Comparison of ENCODE assay signal across 26 mouse cellular contexts in the genomic region with DNA sequence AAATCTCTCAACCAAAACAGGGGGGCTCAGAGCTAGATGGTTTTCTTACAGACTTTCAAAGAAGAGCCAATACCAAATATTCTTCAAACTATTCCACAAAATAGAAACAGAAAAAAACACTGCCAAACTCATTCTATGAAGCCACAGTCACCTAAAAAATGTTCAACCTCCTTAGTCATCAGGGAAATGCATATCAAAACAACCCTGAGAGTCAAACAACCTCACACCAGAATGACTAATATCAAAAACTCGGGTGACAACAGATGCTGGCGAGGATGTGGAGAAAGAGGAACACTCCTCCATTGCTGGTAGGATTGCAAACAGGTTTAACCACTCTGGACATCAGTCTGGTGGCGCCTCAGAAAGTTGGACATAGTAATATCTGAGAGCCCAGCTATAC.
"Had no signal": no experiment of that assay in that cellular context is flagged by ENCODE, and none has a peak within 500 bp of the region (broad histone marks: within the 10 kb centered on the region; RNA-seq: fewer than 3 reads in every experiment).

No protein-coding gene starts in this region.

- H3K4me1 ChIP-seq: heart, embryonic 13.5 days; heart, embryonic 15.5 days; hindbrain, embryonic 13.5 days; hindbrain, embryonic 15.5 days; kidney, embryonic 15.5 days; limb, embryonic 10.5 days; limb, embryonic 12.5 days; liver, embryonic 13.5 days; liver, embryonic 15.5 days had no signal

- H3K9me3 ChIP-seq: hindbrain, embryonic 13.5 days; hindbrain, embryonic 15.5 days; kidney, embryonic 15.5 days; limb, embryonic 10.5 days; limb, embryonic 12.5 days; liver, embryonic 13.5 days; liver, embryonic 15.5 days had no signal

- H3K4me3 ChIP-seq: gastrocnemius, adult 2 months; heart, embryonic 13.5 days; heart, embryonic 15.5 days; hindbrain, embryonic 13.5 days; hindbrain, embryonic 15.5 days; kidney, embryonic 15.5 days; layer of hippocampus, adult 2 months; left cerebral cortex, adult 2 months; limb, embryonic 10.5 days; limb, embryonic 12.5 days; liver, embryonic 13.5 days; liver, embryonic 15.5 days had no signal

- H3K36me3 ChIP-seq: heart, embryonic 13.5 days; heart, embryonic 15.5 days; hindbrain, embryonic 13.5 days; hindbrain, embryonic 15.5 days; kidney, embryonic 15.5 days; limb, embryonic 10.5 days; limb, embryonic 12.5 days; liver, embryonic 13.5 days; liver, embryonic 15.5 days had no signal

- H3K27ac ChIP-seq: gastrocnemius, adult 2 months; heart, embryonic 13.5 days; heart, embryonic 15.5 days; hindbrain, embryonic 13.5 days; hindbrain, embryonic 15.5 days; hindbrain, postnatal 0 days; kidney, embryonic 15.5 days; kidney, postnatal 0 days; layer of hippocampus, adult 2 months; left cerebral cortex, adult 2 months; limb, embryonic 10.5 days; limb, embryonic 12.5 days; liver, embryonic 13.5 days; liver, embryonic 15.5 days had no signal

- DNase-seq: gastrocnemius, adult 2 months; gastrocnemius, postnatal 10 days; gastrocnemius, postnatal 25 days; heart, adult 18-20 months; heart, postnatal 14 days; heart, postnatal 36 days; kidney, adult 11 months; kidney, adult 2 months; kidney, adult 9 months; kidney, postnatal 25 days; kidney, postnatal 4 days; liver; liver, embryonic 13.5 days had no signal

- H3K27me3 ChIP-seq: heart, embryonic 13.5 days; heart, embryonic 15.5 days; hindbrain, embryonic 13.5 days; hindbrain, embryonic 15.5 days; kidney, embryonic 15.5 days; limb, embryonic 12.5 days; liver, embryonic 13.5 days; liver, embryonic 15.5 days had no signal

- ATAC-seq: hindbrain, postnatal 0 days; intestine, embryonic 16.5 days had no signal
